Mouse (Mus musculus) erythroblast, embryonic 14.5 days (primary cell): ENCODE measurements around the gene Gm28043. TPM values are rescaled to one million over a fixed set of nuclear protein-coding genes. Genes with fewer than 3 reads are reported as not detected.

ENCODE experiments used
- H3K27me3 ChIP-seq: 2 replicates; pipeline ENCODE4 v1.6.1; 2012; ENCODE audit warnings: inconsistent platforms; ENCODE audit not compliant: control insufficient read depth
- H3K36me3 ChIP-seq: 2 replicates; pipeline ENCODE4 v1.6.1; 2012; ENCODE audit warnings: mild to moderate bottlenecking, inconsistent platforms; ENCODE audit not compliant: control insufficient read depth
- H3K4me1 ChIP-seq: 2 replicates; pipeline ENCODE4 v1.6.1; 2012; ENCODE audit warnings: inconsistent platforms; ENCODE audit not compliant: control insufficient read depth
- H3K4me3 ChIP-seq: replicated peaks from 2 replicates; pipeline ENCODE3; 2012; ENCODE audit warnings: moderate library complexity, mild to moderate bottlenecking, inconsistent platforms
- H3K9me3 ChIP-seq: 2 replicates; pipeline ENCODE4 v1.6.1; 2012; ENCODE audit warnings: low read length, inconsistent platforms, mixed read lengths; ENCODE audit not compliant: control insufficient read depth
- GATA1 ChIP-seq: IDR thresholded peaks from 2 replicates; pipeline ENCODE4 v1.6.1; 2012; ENCODE audit warnings: low read length, inconsistent platforms, mixed read lengths
- TAL1 ChIP-seq: IDR thresholded peaks from 3 replicates; pipeline ENCODE4 v1.6.1; 2012; ENCODE audit warnings: low read length, inconsistent platforms, mixed read lengths
- polyA plus RNA-seq: library from polyadenylated mRNA; stranded (reverse); fragments of >175 nt; gene quantifications from 2 replicates; pipeline ENCODE4 v1.2.3, GENCODE M21; 2012

Gene Gm28043
- polyA plus RNA-seq, 1 experiment, result 0.01 TPM

DNA sequence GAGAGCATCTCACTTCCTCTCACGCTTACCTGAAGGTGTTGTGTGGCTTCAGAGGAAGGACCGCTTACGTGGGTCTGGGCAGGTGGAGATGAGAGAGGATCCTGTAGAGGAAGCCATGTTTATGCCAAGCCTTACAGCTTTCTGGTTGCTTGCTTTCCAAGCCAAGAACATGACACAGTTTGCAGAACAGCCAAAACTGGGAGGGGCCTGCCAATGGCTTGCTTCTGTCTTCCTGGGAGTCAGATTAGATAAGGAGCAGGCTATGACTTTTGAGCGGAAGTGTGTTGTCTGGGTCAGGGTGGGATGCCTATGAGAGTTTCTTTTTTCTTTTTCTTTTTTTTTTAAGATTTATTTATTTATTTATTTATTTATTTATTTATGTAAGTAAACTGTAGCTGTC is 22.7 kb downstream of the Gm28043 start:
- H3K4me1 ChIP-seq, result peaks cover 52% of the 10 kb centered on the region
- H3K27me3 ChIP-seq, result no peaks in the 10 kb centered on the region
- TF ChIP-seq TAL1 (no peak), GATA1 (no peak)
- H3K36me3 ChIP-seq, result peaks cover 99% of the 10 kb centered on the region
- no peak overlapping the region for H3K4me3 ChIP-seq
- no peaks in the 10 kb centered on the region for H3K9me3 ChIP-seq

DNA sequence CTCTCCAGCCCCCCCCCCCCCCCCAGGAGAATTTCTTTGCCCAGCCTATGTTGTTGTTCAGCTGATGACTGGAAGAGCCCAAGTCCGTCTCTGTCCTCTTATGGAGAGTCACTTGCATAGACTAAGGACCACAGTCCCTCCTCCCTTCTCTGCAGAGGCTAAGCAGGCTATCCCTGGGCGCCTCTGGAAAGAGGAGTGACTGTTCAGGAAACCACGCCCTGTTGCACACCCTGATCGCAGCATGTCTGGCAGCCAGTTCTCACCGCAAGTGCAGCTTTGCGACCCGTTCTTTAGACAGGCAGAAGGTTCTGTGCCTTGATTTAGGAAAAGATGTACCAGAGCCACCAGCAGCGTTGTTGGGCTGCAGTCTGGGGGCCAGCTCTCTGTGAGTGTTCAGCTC is 23.2 kb downstream of the Gm28043 start:
- Histone ChIP-seq H3K9me3 (no peaks in the 10 kb centered on the region), H3K36me3 (peaks cover 99% of the 10 kb centered on the region), H3K4me3 (peak overlapping the region; percentile 40), H3K27me3 (no peaks in the 10 kb centered on the region), H3K4me1 (peaks cover 52% of the 10 kb centered on the region)
- no peak for TF ChIP-seq GATA1
- TF ChIP-seq TAL1, result no peak

DNA sequence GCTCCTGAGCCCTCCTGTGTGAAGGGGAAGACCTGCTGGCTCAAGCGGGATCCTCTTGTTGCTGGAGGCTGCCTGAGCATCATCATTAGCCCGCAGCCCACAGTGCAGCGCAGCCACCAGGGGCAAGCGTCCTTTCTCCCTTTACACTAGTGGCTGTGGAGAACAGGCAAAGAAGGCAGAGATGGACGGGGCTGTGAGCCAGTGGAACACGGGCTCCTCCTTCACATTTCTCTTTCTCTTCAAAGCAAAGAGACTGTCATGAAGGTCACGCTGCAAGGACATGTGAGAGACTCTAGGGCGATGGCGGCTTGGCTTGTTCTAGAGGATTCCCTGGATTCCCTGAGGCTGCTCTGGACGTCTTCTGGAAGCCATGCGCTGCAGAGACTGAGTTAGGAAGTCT is 26.3 kb downstream of the Gm28043 start:
- H3K9me3 ChIP-seq, result no peaks in the 10 kb centered on the region
- peaks cover 42% of the 10 kb centered on the region for H3K4me1 ChIP-seq
- TF ChIP-seq GATA1, result no peak
- no peak for TF ChIP-seq TAL1
- no peak overlapping the region for H3K4me3 ChIP-seq
- H3K27me3 ChIP-seq, result no peaks in the 10 kb centered on the region
- H3K36me3 ChIP-seq, result peaks cover 88% of the 10 kb centered on the region

DNA sequence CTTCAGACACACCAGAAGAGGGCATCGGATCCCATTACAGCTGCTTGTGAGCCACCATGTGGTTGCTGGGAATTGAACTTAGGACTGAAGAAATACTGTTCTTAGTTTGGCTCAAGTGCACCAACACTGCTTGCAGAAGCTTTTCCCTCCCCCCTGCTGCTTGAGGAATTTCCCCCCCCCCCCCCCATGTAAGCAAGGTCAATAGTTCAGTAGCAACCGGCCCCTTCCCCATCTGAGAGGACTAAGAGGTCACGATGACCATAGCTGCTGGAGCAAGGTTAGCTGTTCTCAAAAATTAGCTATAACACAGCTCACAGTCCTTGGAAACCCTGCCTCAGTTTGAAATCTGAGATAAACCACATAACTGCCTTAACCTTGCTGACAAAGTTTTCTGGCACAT is 27.5 kb downstream of the Gm28043 start:
- peaks cover 86% of the 10 kb centered on the region for H3K36me3 ChIP-seq
- no peaks in the 10 kb centered on the region for H3K9me3 ChIP-seq
- no peak overlapping the region for H3K4me3 ChIP-seq
- TF ChIP-seq TAL1, result no peak
- TF ChIP-seq GATA1, result no peak
- no peaks in the 10 kb centered on the region for H3K27me3 ChIP-seq
- H3K4me1 ChIP-seq, result peaks cover 29% of the 10 kb centered on the region

DNA sequence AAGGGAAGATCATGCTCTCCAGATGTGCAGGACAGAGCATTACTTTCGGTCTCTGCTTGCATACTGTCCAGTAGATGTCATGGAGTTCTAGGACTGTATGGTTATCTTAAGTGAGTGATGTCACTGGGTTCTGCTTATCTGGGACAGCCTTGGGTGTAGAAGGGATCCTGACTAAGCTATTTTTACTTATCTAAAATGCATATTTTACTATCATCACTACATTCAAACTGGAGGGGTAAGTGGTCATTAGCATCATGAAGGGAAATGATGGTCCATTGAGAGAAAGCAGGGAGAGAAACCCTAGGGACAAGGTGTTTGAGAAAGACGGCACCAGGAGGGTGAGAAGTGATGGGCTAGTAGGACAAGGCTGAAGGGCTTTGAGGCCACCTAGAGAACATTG is 43.6 kb downstream of the Gm28043 start:
- peak; percentile 86 for TF ChIP-seq TAL1
- peak; percentile 98 for TF ChIP-seq GATA1
- H3K9me3 ChIP-seq, result no peaks in the 10 kb centered on the region
- peak overlapping the region; percentile 72 for H3K4me3 ChIP-seq
- peaks cover 59% of the 10 kb centered on the region for H3K4me1 ChIP-seq
- peaks cover 31% of the 10 kb centered on the region for H3K36me3 ChIP-seq
- no peaks in the 10 kb centered on the region for H3K27me3 ChIP-seq

DNA sequence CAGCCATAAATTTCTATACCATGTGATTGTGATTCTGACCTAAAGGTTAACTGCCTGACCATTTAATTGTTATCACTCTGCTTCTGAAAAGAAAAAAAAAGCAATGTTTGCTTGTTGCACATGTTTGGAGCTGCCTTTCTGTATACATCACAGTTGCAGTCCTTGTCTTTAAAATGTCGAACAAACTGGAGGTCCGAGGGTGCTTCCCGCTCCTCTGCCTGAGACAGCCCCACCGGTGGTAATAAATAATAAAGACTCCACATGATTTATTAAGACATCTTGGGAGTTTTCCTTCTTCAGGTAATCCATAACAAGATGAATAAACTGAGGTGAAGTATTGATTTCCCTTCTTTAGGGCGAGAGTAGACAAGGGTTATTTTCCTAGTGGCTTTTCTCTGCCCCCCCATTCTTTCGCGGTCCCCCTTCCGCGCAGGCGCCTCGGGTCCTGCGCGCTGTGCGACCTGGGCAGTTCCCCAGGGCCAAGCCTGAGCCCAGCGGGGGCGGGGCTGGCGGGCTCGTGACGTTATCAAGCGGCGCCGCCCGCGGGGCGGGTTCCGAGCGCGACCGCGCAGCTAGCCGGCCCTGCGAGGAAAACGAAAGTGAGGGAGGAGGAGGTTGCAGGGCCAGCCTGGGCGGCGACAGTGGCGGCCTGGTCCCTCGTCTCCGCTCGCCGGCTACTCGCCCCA is 45.5 kb downstream of the Gm28043 start, which contains the start of gene Cmtr1:
Cmtr1 (plus strand) TSS at position 520 of the 686 bp plus-strand sequence.
- peaks cover 61% of the 10 kb centered on the region for H3K4me1 ChIP-seq
- H3K36me3 ChIP-seq, result peaks cover 34% of the 10 kb centered on the region
- H3K4me3 ChIP-seq, result peak within 1 kb of the TSS; percentile 90
- H3K9me3 ChIP-seq, result no peaks in the 10 kb centered on the region
- TF ChIP-seq GATA1 (no peak), TAL1 (no peak)
- no peaks in the 10 kb centered on the region for H3K27me3 ChIP-seq

DNA sequence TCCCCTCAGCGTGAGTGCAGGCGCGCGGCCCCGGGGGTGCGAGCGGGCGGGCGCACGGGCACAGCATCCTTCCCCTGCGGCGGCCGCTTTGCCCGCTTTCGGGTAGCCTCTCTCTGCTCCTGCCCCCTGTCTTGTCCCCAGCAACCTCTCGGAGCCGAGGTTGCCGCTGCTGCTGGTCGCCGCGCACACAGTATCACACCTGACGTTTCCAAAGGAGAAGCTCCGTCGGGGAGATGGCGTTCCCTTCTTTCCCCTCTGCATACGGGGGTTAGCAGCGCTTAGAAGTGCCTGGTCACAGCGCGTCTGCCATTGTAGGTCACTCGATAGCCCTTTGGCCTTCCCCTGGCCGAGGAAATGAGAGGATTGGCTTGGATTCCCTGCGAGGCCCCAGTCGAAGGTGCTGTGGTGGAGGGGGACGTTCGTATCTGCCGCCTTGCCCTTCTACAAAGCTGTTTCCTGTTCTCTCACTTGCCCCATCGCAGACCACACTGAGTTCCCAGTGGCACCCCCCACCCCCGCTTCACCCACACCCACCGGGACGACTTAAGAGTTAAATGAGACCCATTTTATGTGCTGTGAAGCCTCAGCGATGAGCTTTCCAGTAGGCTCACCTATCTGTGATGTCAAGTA is 46.2 kb downstream of the Gm28043 start:
- H3K27me3 ChIP-seq, result no peaks in the 10 kb centered on the region
- TF ChIP-seq GATA1, result no peak
- no peaks in the 10 kb centered on the region for H3K9me3 ChIP-seq
- H3K36me3 ChIP-seq, result peaks cover 37% of the 10 kb centered on the region
- peaks cover 61% of the 10 kb centered on the region for H3K4me1 ChIP-seq
- H3K4me3 ChIP-seq, result peak overlapping the region; percentile 90

DNA sequence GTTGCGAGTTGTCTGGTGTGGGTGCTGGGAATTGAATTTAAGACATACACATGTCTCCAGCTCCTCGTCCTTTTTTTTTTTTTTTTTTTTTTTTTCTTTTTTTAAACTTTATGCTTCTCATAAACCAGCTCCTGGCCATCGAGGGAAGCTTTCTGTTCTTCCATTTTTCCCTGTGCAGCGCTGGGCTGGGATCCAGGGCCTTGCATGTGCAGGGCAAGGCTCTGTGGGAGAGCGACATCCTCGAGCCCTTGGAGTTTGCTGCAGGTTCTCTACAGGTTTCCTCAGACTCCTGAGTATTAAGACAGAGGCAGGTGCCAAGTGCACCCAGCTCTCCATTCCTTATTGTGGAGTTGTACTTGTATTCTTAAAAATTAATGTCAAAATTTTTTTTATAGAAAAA is 47.5 kb downstream of the Gm28043 start:
- peaks cover 63% of the 10 kb centered on the region for H3K4me1 ChIP-seq
- no peaks in the 10 kb centered on the region for H3K9me3 ChIP-seq
- TF ChIP-seq TAL1 (no peak), GATA1 (no peak)
- H3K4me3 ChIP-seq, result peak overlapping the region; percentile 90
- peaks cover 49% of the 10 kb centered on the region for H3K36me3 ChIP-seq
- H3K27me3 ChIP-seq, result no peaks in the 10 kb centered on the region

DNA sequence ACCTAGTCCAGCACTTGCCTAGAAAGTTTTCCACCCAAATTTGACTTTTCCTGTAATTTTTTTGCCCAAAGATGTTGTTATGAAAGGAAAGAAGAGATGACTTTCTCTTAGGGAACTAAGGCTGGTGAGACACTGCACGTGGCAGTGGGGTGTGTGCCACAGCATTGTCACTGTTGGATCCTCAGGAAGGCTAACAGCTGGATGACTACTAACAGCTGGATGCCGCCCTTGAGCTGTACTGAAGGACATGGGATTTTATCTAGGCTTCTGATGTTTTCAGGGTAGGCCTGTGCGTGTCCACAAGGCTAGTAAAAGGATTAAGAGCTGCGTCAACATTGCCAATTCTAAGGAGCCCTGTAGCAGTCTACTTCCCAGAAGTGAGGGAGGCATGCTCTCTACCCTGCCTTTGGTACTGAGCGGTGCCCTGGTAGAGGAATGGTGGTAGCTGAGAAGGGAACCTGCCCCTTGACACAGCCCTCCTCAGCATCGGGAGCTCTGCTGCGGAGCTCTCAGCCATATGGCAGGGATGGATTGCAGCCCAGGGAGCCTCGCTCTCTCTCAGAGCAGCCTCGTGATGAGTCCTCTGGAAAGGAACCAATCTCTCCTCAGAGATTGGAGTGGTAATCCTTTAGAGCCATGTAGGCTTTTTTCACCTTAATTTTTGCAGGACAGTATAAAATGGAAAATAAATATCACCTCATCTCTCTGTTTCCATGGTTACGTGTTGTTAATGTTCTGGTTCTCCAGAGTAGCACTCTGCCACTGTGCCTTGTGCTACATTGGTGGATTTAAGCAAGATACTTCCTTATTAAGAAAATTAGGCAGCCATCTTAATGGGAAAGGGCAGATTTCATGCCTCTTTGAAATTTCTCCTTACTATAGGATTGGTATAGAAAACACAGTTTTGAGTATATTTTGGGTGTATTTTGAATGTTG is 53.6 kb downstream of the Gm28043 start:
- Histone ChIP-seq H3K4me1 (peaks cover 55% of the 10 kb centered on the region), H3K27me3 (no peaks in the 10 kb centered on the region), H3K4me3 (no peak overlapping the region), H3K36me3 (peaks cover 92% of the 10 kb centered on the region), H3K9me3 (no peaks in the 10 kb centered on the region)
- TF ChIP-seq GATA1 (no peak), TAL1 (no peak)
